ENCODE assay signal across 14 mouse cellular contexts in the genomic region with DNA sequence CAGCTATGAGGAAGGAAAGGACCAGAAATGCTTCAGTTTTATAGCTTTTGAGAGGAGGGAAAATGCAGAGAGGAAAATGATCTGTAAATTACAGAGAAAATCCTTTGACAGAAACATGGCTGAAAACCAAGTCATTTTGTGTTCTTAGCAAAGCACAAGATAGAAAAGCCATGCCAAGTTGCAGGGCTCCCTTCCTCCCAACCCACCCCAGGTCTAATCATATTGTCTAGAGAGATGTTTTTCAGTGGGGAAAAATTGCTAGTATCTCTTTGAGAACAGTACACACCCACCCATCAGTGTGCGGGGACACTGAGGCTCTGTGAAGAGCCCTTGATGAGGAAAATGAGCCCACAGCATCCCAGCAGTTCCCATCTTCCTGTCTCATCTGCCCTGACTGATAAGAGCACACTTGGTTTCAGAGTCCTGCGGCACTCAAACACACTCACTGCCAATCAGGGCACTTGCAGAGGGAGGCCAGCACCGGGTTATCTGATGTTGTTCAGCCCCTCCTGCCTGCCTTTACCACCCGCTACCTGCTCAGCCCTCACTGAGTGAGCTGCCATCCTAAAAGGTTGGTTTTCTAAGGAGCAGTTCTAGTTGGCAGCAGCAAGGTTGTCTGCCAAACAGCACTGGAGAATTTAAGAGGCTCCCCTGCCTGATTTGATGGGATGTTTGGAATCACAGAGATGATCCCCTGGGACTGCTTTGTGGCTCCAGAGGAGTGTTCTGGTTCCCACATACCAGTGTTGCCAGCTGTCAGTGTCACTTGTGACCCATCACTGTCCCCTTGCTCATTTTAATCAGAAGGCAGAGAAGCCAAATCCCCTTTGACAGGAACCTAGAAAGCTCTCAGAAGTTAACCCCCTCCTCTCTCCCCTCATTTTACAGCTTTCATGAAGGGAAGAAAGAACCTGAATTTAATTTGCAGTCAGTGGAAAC.
A peak's percentile ranks its signal among the peaks of the same experiment; 100 is the strongest.
DNase-seq lines count a peak whose midpoint lies in the region; ATAC-seq and TF ChIP-seq lines count a peak whose summit lies in the region.
"Had no signal": no experiment of that assay in that cellular context is flagged by ENCODE, and none has a peak within 500 bp of the region (broad histone marks: within the 10 kb centered on the region; RNA-seq: fewer than 3 reads in every experiment).

No protein-coding gene starts in this region.

- WGBS in embryonic facial prominence, embryonic 14.5 days, result 79% methylated on average over 4 of the region's 4 CpGs
- WGBS in embryonic facial prominence, embryonic 10.5 days, result 75% methylated on average over 4 of the region's 4 CpGs
- 78% methylated on average over 4 of the region's 4 CpGs for WGBS in hindbrain, embryonic 11.5 days
- 69% methylated on average over 4 of the region's 4 CpGs for WGBS in hindbrain, embryonic 14.5 days

- H3K4me3 ChIP-seq in embryonic facial prominence, embryonic 14.5 days (ENCODE audit: low read depth, low read length), result no peak overlapping the region
- H3K4me3 ChIP-seq in embryonic facial prominence, embryonic 10.5 days, result no peak overlapping the region
- H3K4me3 ChIP-seq in hindbrain, embryonic 11.5 days (ENCODE audit: low read depth, low read length), result no peak overlapping the region
- no peak overlapping the region for H3K4me3 ChIP-seq in hindbrain, embryonic 14.5 days (replicated peaks; ENCODE audit: low read length)
- H3K4me3 ChIP-seq in myocyte, result no peak overlapping the region

- DNase-seq in embryonic facial prominence, embryonic 14.5 days (ENCODE audit: low spot score), result peak; percentile 59
- DNase-seq in embryonic facial prominence, embryonic 10.5 days (ENCODE audit: low spot score), result no peak
- DNase-seq in hindbrain, embryonic 11.5 days (ENCODE audit: low spot score), result peak; percentile 7
- no peak for DNase-seq in hindbrain, embryonic 14.5 days (ENCODE audit: low spot score)
- peak; percentile 9 for DNase-seq in c-Kit-positive CD71-positive TER-119-negative erythroid progenitor cells, embryonic 14.5 days (ENCODE audit: low read depth)
- no peak for DNase-seq in kidney, adult 9 months
- DNase-seq in urinary bladder, adult 2 months (ENCODE audit: low spot score), result no peak
- DNase-seq: cerebellum, adult 2 months; embryo, embryonic 11 days; gastrocnemius, postnatal 14 days; kidney, adult 2 months; lung, postnatal 10 days; spleen, adult 18-20 months had no signal

- H3K36me3 ChIP-seq in embryonic facial prominence, embryonic 14.5 days (ENCODE audit: control insufficient read depth, insufficient read depth, low read length), result peaks cover 5% of the 10 kb centered on the region; the same call in 1 of the 2 replicates
- H3K36me3 ChIP-seq in embryonic facial prominence, embryonic 10.5 days (replicated peaks), result peaks cover 18% of the 10 kb centered on the region
- no peaks in the 10 kb centered on the region for H3K36me3 ChIP-seq in hindbrain, embryonic 11.5 days (ENCODE audit: control insufficient read depth, insufficient read depth, low read length)
- no peaks in the 10 kb centered on the region for H3K36me3 ChIP-seq in hindbrain, embryonic 14.5 days (replicated peaks; ENCODE audit: control insufficient read depth, insufficient read depth)
- H3K36me3 ChIP-seq in myocyte (ENCODE audit: control insufficient read depth, insufficient read depth), result no peaks in the 10 kb centered on the region

- ATAC-seq in embryonic facial prominence, embryonic 14.5 days (ENCODE audit: low read depth), result no peak; the same call in 1 of the 2 replicates
- ATAC-seq in hindbrain, embryonic 11.5 days (ENCODE audit: low FRiP score), result no peak
- ATAC-seq in hindbrain, embryonic 14.5 days (ENCODE audit: low FRiP score), result no peak; the same call in 1 of the 2 replicates

- H3K9ac ChIP-seq in embryonic facial prominence, embryonic 14.5 days (ENCODE audit: low read depth, low read length), result no peak overlapping the region
- H3K9ac ChIP-seq in hindbrain, embryonic 11.5 days (ENCODE audit: low read depth, low read length), result no peak overlapping the region
- no peak overlapping the region for H3K9ac ChIP-seq in hindbrain, embryonic 14.5 days

- H3K79me2 ChIP-seq in myocyte (ENCODE audit: control insufficient read depth, insufficient read depth), result no peaks in the 10 kb centered on the region

- no peak for TF ChIP-seq POLR2A in myocyte (IDR thresholded peaks at IDR 0.05; ENCODE audit: insufficient read length, low read depth)

- H3K27ac ChIP-seq in embryonic facial prominence, embryonic 14.5 days (replicated peaks; ENCODE audit: low read depth, low read length), result no peak overlapping the region
- no peak overlapping the region for H3K27ac ChIP-seq in embryonic facial prominence, embryonic 10.5 days (replicated peaks)
- no peak overlapping the region for H3K27ac ChIP-seq in hindbrain, embryonic 11.5 days (ENCODE audit: low read depth, low read length)
- H3K27ac ChIP-seq in hindbrain, embryonic 14.5 days, result no peak overlapping the region

- H3K4me2 ChIP-seq in embryonic facial prominence, embryonic 14.5 days (ENCODE audit: low read depth, low read length), result no peak overlapping the region
- H3K4me2 ChIP-seq in hindbrain, embryonic 11.5 days (replicated peaks; ENCODE audit: low read depth, low read length), result no peak overlapping the region
- H3K4me2 ChIP-seq in hindbrain, embryonic 14.5 days (replicated peaks), result no peak overlapping the region
- no peak overlapping the region for H3K4me2 ChIP-seq in myocyte (ENCODE audit: low read depth)

- H3K9me3 ChIP-seq in embryonic facial prominence, embryonic 14.5 days (ENCODE audit: control insufficient read depth, low read length), result no peaks in the 10 kb centered on the region
- H3K9me3 ChIP-seq in embryonic facial prominence, embryonic 10.5 days, result no peaks in the 10 kb centered on the region
- no peaks in the 10 kb centered on the region for H3K9me3 ChIP-seq in hindbrain, embryonic 11.5 days (ENCODE audit: control insufficient read depth, low read length)
- no peaks in the 10 kb centered on the region for H3K9me3 ChIP-seq in hindbrain, embryonic 14.5 days (ENCODE audit: control insufficient read depth, low read length)

- no peak overlapping the region for H3ac ChIP-seq in myocyte (ENCODE audit: control insufficient read depth, insufficient read length)

- no peaks in the 10 kb centered on the region for H3K4me1 ChIP-seq in embryonic facial prominence, embryonic 14.5 days (ENCODE audit: control insufficient read depth, insufficient read depth, low read length)
- peaks cover 12% of the 10 kb centered on the region for H3K4me1 ChIP-seq in embryonic facial prominence, embryonic 10.5 days
- no peaks in the 10 kb centered on the region for H3K4me1 ChIP-seq in hindbrain, embryonic 11.5 days (replicated peaks; ENCODE audit: control insufficient read depth, insufficient read depth, low read length)
- H3K4me1 ChIP-seq in hindbrain, embryonic 14.5 days (replicated peaks; ENCODE audit: control insufficient read depth, insufficient read depth, low read length), result no peaks in the 10 kb centered on the region; the same call in 1 of the 2 replicates

- no peaks in the 10 kb centered on the region for H3K27me3 ChIP-seq in embryonic facial prominence, embryonic 14.5 days (replicated peaks; ENCODE audit: control insufficient read depth, insufficient read depth, low read length)
- no peaks in the 10 kb centered on the region for H3K27me3 ChIP-seq in embryonic facial prominence, embryonic 10.5 days (replicated peaks; ENCODE audit: low read depth, poor library complexity, severe bottlenecking)
- H3K27me3 ChIP-seq in hindbrain, embryonic 11.5 days (ENCODE audit: control insufficient read depth, insufficient read depth, low read length), result no peaks in the 10 kb centered on the region
- no peaks in the 10 kb centered on the region for H3K27me3 ChIP-seq in hindbrain, embryonic 14.5 days (ENCODE audit: control insufficient read depth, insufficient read depth, low read length)
- H3K27me3 ChIP-seq in myocyte (ENCODE audit: control insufficient read depth, insufficient read depth, insufficient read length), result no peaks in the 10 kb centered on the region

TF ChIP-seq in myocyte, 11 proteins besides CTCF, POLR2A, EP300 and RAD21:
- TF ChIP-seq TCF3 (IDR thresholded peaks at IDR 0.05; ENCODE audit: insufficient read length, low read depth) (no peak), MAX (IDR thresholded peaks at IDR 0.05; ENCODE audit: low read depth) (no peak), E2F4 (IDR thresholded peaks at IDR 0.05; ENCODE audit: insufficient read depth) (no peak), REST (IDR thresholded peaks at IDR 0.05; ENCODE audit: insufficient read depth, insufficient read length) (no peak), CEBPB (IDR thresholded peaks at IDR 0.05; ENCODE audit: insufficient read depth, poor library complexity, severe bottlenecking) (no peak), MYOG (IDR thresholded peaks at IDR 0.05; ENCODE audit: control insufficient read depth in 1 of 3, insufficient read depth in 1 of 3, insufficient read length in 2 of 3, low read depth in 2 of 3) (no peak), MYOD1 (IDR thresholded peaks at IDR 0.05; ENCODE audit: control insufficient read depth in 1 of 3, insufficient read length in 2 of 3, low read depth in 2 of 3) (peak in 2 of 3 experiments; percentile 45 to 64), SRF (IDR thresholded peaks at IDR 0.05; ENCODE audit: control insufficient read depth, insufficient read length, low read depth) (no peak)
TF ChIP-seq in myocyte: peak in this region for 1.

Comparison
In these comparisons a context has a peak if more than half of its experiments do, and no peak if none do; other contexts are left out.
1. DNase-seq: peak in embryonic facial prominence, embryonic 14.5 days (single experiment), hindbrain, embryonic 11.5 days (single experiment) and c-Kit-positive CD71-positive TER-119-negative erythroid progenitor cells, embryonic 14.5 days (single experiment); none in embryonic facial prominence, embryonic 10.5 days (single experiment), hindbrain, embryonic 14.5 days (single experiment), kidney, adult 9 months (single experiment) and urinary bladder, adult 2 months (single experiment).